Comparison of ENCODE assay signal across 27 mouse cellular contexts in genomic region chr4:70461416-70461815, GRCm38 (mm10). TPM values are rescaled to one million over a fixed set of nuclear protein-coding genes. Genes with fewer than 3 reads are reported as not detected.
DNase-seq lines count a peak whose midpoint lies in the region; ATAC-seq and TF ChIP-seq lines count a peak whose summit lies in the region.
"Had no signal": no experiment of that assay in that cellular context is flagged by ENCODE, and none has a peak within 500 bp of the region (broad histone marks: within the 10 kb centered on the region; RNA-seq: fewer than 3 reads in every experiment).

No protein-coding gene starts in this region.

- DNase-seq in cerebellum, adult 18-20 months: peak; percentile 28 to 52
- DNase-seq in cerebellum, postnatal 4 days (ENCODE audit: low spot score in 2 of 2): no peak
- peak; percentile 56 for DNase-seq in cerebellum, adult 9-10 months
- DNase-seq in cerebellum, postnatal 14 days: peak; percentile 12 to 52
- DNase-seq in stomach, postnatal 0 days (ENCODE audit: low spot score): no peak
- DNase-seq: adrenal gland, adult 8-10 months; adrenal gland, postnatal 25 days; embryo, embryonic 11 days; gastrocnemius, postnatal 25 days; heart, adult 18-20 months; heart, postnatal 10 days; heart, postnatal 36 days; kidney, adult 11 months had no signal

- no peak for TF ChIP-seq EP300 in stomach, postnatal 0 days (optimal IDR thresholded peaks at IDR 0.05)

- H3K27me3 ChIP-seq in stomach, postnatal 0 days (ENCODE audit: control insufficient read depth, insufficient read depth, low read length): no peaks in the 10 kb centered on the region
- no peaks in the 10 kb centered on the region for H3K27me3 ChIP-seq in neural tube, embryonic 15.5 days (replicated peaks)
- H3K27me3 ChIP-seq: embryonic facial prominence, embryonic 13.5 days; forebrain, embryonic 12.5 days; forebrain, embryonic 15.5 days; heart, embryonic 12.5 days; heart, embryonic 15.5 days; hindbrain, embryonic 13.5 days; intestine, embryonic 15.5 days had no signal

- H3K4me3 ChIP-seq in stomach, postnatal 0 days (ENCODE audit: low read depth, low read length): no peak overlapping the region
- no peak overlapping the region for H3K4me3 ChIP-seq in neural tube, embryonic 15.5 days (replicated peaks)
- H3K4me3 ChIP-seq: embryonic facial prominence, embryonic 10.5 days; embryonic facial prominence, embryonic 13.5 days; erythroblast, embryonic 14.5 days; forebrain, embryonic 12.5 days; forebrain, embryonic 15.5 days; heart, embryonic 12.5 days; heart, embryonic 15.5 days; hindbrain, embryonic 10.5 days; hindbrain, embryonic 13.5 days; intestine, embryonic 15.5 days had no signal

- ATAC-seq in stomach, postnatal 0 days (ENCODE audit: low FRiP score, low TSS enrichment): no peak
- no peak for ATAC-seq in neural tube, embryonic 15.5 days (ENCODE audit: low FRiP score)
- ATAC-seq: activated CD4-positive, CD25-positive, alpha-beta regulatory T cell, adult 4 months; CD4-positive, CD25-positive, alpha-beta regulatory T cell, adult 4 months; forebrain, embryonic 15.5 days; hindbrain, embryonic 16.5 days; intestine, embryonic 15.5 days had no signal

- no peak overlapping the region for H3K9ac ChIP-seq in stomach, postnatal 0 days (ENCODE audit: low read length)
- H3K9ac ChIP-seq in neural tube, embryonic 15.5 days (replicated peaks): no peak overlapping the region
- H3K9ac ChIP-seq: embryonic facial prominence, embryonic 13.5 days; forebrain, embryonic 12.5 days; forebrain, embryonic 15.5 days; heart, embryonic 12.5 days; heart, embryonic 15.5 days; hindbrain, embryonic 13.5 days; intestine, embryonic 15.5 days had no signal

- H3K4me1 ChIP-seq in stomach, postnatal 0 days (replicated peaks; ENCODE audit: control insufficient read depth, insufficient read depth): no peaks in the 10 kb centered on the region
- no peaks in the 10 kb centered on the region for H3K4me1 ChIP-seq in neural tube, embryonic 15.5 days
- H3K4me1 ChIP-seq: embryonic facial prominence, embryonic 10.5 days; embryonic facial prominence, embryonic 13.5 days; forebrain, embryonic 12.5 days; heart, embryonic 12.5 days; heart, embryonic 15.5 days; hindbrain, embryonic 10.5 days; hindbrain, embryonic 13.5 days; intestine, embryonic 15.5 days had no signal

- no peak for TF ChIP-seq CTCF in stomach, postnatal 0 days (IDR thresholded peaks at IDR 0.05; ENCODE audit: low read depth)

- H3K27ac ChIP-seq in stomach, postnatal 0 days (replicated peaks): no peak overlapping the region
- no peak overlapping the region for H3K27ac ChIP-seq in neural tube, embryonic 15.5 days (replicated peaks)
- H3K27ac ChIP-seq: embryonic facial prominence, embryonic 10.5 days; embryonic facial prominence, embryonic 13.5 days; forebrain, embryonic 12.5 days; forebrain, embryonic 15.5 days; heart, embryonic 15.5 days; hindbrain, embryonic 10.5 days; hindbrain, embryonic 13.5 days; intestine, embryonic 15.5 days had no signal

- H3K4me2 ChIP-seq in stomach, postnatal 0 days (replicated peaks; ENCODE audit: low read depth): no peak overlapping the region
- H3K4me2 ChIP-seq in neural tube, embryonic 15.5 days: no peak overlapping the region
- H3K4me2 ChIP-seq: embryonic facial prominence, embryonic 13.5 days; forebrain, embryonic 12.5 days; forebrain, embryonic 15.5 days; heart, embryonic 12.5 days; heart, embryonic 15.5 days; hindbrain, embryonic 13.5 days; intestine, embryonic 15.5 days had no signal

- no peaks in the 10 kb centered on the region for H3K36me3 ChIP-seq in stomach, postnatal 0 days (ENCODE audit: control insufficient read depth, insufficient read depth, low read length)
- no peaks in the 10 kb centered on the region for H3K36me3 ChIP-seq in neural tube, embryonic 15.5 days
- H3K36me3 ChIP-seq: embryonic facial prominence, embryonic 10.5 days; embryonic facial prominence, embryonic 13.5 days; forebrain, embryonic 12.5 days; forebrain, embryonic 15.5 days; heart, embryonic 12.5 days; heart, embryonic 15.5 days; hindbrain, embryonic 10.5 days; hindbrain, embryonic 13.5 days; intestine, embryonic 15.5 days had no signal

- no peaks in the 10 kb centered on the region for H3K9me3 ChIP-seq in stomach, postnatal 0 days (ENCODE audit: control insufficient read depth, low read length)
- no peaks in the 10 kb centered on the region for H3K9me3 ChIP-seq in neural tube, embryonic 15.5 days (replicated peaks)
- H3K9me3 ChIP-seq: embryonic facial prominence, embryonic 10.5 days; embryonic facial prominence, embryonic 13.5 days; forebrain, embryonic 12.5 days; forebrain, embryonic 15.5 days; heart, embryonic 12.5 days; heart, embryonic 15.5 days; hindbrain, embryonic 10.5 days; hindbrain, embryonic 13.5 days; intestine, embryonic 15.5 days had no signal

RNA-seq across cellular contexts. Expression of gene Cdk5rap2, which starts 51.2 kb away (rescaled TPM):
- polyA plus RNA-seq in stomach, postnatal 0 days (2015; fragmentation: Nextera tagmentation; extraction: Ambion mirVana): 3.4 and 5.1 TPM in 2 replicates
- 8.7 and 12.6 TPM in 2 replicates for polyA plus RNA-seq in neural tube, embryonic 15.5 days (2015; fragmentation: Nextera tagmentation; extraction: Ambion mirVana)

Comparison
In these comparisons a context has a peak if more than half of its experiments do, and no peak if none do; other contexts are left out.
1. DNase-seq: peak in cerebellum, adult 18-20 months (2 of 2), cerebellum, adult 9-10 months (single experiment) and cerebellum, postnatal 14 days (2 of 2); none in cerebellum, postnatal 4 days (0 of 2) and stomach, postnatal 0 days (single experiment).